Mouse (Mus musculus): ENCODE measurements at regions not wholly inside any gene's neighbourhood (a gene's known extent, or its start where the extent isn't known, plus 50 kb on each side); places are given as distances from the start of the nearest gene placed in this dataset.

DNA sequence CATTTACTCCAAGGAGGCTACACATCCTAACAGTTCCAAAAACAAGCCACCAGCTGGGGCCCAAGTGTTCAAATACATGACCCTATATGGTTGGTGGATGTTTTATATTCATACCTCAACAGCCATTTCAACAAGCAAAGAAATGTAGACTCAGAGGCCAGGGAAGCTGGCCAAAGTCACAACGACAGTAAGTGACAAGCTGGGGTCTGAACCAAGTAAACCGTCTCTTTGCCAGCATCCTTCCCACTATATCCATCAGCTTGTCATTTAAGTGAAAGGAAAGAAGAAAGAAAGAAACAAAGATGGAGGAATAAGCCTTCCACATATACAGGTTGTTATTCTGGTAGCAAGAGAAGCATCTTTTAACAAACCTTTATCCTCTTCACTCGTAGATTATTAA lies 371.7 kb upstream of the Dynlrb2 start:
- no peak for TF ChIP-seq CTCF (IDR thresholded peaks at IDR 0.05; ENCODE audit: borderline replicate concordance, insufficient read depth, low read depth, low read length)
- TF ChIP-seq POLR2A (IDR thresholded peaks at IDR 0.05; ENCODE audit: borderline replicate concordance, insufficient read depth, low read length) = no peak

Data from cerebellum, adult 2 months (tissue).